Mouse (Mus musculus) right cerebral cortex, postnatal 25 days (tissue): ENCODE results near the gene Hs1bp3.

Experiments
- DNase-seq: peaks from one replicate; pipeline ENCODE4 v3.0.0; 2022

The Hs1bp3 gene

DNA sequence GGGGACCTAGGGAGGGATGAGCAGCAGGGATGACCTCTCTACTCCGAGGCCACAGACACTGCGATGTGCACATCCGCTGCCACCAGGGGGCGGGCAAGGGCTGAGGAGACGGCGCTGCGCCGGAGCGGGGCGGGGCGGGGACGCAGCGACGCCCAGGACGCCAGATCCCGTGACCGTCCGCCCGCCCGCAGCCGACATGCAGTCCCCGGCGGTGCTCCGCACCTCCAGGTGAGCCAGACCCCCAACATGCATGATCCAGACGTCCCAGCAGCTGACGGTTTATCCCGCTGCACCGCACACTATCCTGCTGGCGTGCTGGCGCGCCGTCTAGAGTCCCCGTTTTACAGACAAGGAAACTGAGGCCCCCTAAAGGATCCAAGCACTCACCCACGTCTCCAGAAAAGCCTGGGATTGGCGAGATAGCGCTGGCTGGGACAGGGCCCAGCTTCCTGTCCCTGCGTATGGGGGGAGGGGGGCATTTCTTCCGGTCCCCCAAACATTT, at the start of gene Hs1bp3:
Gene Hs1bp3 (plus strand): TSS at position 163 of the 502 bp plus-strand sequence.
- DNase-seq, result peak; percentile 84

DNA sequence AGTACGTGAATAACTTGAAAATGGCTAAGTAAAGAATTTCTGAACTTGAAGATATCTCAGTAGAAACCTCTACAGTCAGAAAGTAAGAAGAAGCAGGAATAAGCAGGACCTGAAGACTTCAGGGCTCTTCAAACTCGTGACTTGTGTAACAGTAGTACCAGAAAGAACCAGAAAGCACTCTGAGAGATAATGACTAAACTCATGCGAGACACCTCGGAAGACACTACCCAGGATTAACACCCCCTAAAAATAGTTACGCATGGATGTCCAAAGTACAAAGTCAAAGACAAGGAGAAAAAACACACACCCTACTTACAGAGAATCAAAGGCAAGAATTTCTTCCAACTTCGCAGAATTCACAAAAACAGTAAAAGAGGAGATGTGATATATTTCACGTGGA, 46.9 kb upstream of the Hs1bp3 start:
- no peak for DNase-seq

DNA sequence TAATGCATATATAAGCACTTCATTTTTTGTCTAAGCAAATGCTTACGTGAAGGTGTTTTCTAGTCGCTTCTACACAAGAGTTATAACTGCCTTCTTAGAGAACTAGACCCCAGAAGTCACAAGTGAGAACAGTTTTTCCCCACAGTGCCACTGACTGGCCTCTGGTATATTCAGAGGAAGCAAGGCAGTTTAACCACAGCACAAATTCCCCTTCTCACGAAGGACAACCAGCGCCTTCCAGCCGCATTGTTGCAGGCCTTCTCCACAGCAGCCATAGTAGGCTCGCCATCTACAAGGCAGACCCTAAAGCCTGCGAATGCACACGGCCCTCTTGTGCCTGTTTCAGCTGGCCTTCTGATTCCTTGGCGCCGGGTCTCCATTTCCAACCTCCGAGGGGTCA, 43.6 kb upstream of the Hs1bp3 start:
- no peak for DNase-seq

DNA sequence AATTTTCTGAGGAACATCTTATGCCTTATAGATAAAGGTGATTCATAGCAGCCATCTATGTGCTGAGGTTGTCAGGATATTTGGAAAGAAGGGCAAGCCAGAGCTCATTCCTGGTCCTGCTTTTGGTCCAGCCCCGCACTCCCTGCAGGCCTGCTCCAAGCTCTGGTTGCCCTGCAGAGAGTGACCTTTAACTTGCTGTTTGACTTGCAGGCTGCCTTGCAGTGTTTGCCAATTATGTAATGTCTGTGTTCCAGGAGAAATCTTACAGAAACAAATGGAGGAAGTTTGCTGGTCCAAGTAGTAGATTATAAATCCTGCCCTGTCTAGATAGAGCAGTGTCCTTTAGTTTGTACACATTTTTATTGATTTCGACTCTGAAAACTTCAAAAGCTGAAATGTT, 41.8 kb upstream of the Hs1bp3 start:
- no peak for DNase-seq

DNA sequence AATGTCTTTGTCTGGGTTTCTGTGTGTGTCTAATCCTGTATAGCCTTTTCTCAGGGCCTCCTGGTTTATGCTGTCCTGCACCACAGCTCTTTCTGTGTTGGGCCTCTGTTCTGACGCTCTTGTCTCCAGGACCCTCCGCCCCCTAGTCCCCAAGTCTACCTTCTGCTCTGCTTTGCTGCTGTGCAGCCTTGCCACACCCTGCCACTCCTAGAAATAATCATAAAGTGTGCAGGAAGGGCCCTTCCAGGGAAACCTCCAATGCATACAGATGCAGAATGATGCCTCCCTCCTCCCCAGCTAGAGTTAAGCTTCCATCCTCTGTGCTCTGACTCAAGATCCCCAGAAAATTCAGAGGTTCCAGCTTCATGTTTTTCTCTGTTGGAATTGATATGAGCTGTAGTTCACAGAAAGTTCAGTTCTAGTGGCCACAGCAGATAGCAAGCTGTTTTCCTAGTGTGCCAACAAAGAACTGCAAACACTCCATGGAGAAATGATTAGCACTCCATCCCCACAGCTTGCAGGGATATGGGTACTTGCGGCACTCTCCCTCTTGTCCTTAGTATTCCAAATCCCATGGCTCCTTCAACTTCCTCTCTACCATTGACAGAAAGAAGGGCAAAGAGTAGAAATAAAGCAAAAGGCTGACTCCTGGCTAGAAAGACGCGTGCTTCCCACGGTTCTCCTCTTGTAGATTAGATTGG, 39.6 kb upstream of the Hs1bp3 start:
- DNase-seq, result no peak

DNA sequence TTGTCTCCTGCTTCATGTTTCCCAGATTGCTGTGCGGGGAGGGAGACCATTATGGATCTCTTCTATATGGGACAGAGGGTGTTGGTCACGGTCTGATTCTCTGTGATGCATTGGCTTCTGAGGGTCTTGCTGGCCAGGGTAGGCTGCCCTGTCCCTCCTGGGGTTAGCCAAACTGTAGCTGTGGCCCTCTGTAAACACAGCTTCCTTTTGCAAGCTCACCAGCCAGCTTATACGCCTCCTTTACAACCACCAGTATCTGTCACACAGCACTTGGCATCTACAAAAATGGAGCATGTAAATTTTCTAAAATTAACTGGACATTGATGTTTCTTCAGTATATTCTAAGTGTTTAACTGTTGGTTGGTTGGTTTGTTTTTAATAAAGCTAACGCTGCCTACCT, 37.8 kb upstream of the Hs1bp3 start:
- DNase-seq, result no peak

DNA sequence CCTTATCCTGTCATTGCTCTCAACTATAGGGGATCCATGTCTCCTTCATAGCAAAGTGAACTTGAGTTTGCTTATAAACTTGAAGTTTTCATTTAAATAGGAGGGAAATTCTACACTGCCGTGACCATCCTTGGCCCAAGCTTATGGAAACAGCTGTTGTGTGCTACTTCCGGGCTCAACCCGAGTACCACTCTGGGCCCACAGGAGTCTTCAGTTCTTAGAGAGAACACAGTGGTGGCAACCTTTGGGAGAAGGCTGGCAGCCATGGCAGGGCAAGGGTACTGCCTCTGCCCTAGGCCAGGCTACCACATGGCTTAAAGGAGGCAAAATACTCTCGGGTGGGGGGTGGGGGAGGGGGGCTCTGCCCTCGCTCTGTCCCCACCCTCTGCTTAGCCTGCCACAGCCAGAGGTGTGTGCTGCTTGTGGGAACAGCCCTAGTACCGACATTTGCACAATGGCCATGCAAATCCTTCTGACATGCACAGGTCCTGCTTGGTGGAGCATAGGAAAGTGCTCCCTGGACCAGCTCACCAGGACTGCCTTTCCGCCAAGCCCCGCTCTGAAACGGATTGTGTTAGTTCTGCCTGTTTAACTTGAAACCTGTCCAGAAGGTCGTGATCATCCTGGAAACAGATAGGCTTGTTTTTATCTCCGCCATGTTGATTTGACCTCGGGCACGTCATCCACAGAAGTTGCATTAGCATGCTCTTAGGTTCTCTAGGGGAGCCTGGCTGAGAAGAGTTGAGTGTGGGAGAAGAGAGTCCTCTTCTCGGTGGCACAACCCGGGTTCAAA, 31.8 kb upstream of the Hs1bp3 start:
- no peak for DNase-seq

DNA sequence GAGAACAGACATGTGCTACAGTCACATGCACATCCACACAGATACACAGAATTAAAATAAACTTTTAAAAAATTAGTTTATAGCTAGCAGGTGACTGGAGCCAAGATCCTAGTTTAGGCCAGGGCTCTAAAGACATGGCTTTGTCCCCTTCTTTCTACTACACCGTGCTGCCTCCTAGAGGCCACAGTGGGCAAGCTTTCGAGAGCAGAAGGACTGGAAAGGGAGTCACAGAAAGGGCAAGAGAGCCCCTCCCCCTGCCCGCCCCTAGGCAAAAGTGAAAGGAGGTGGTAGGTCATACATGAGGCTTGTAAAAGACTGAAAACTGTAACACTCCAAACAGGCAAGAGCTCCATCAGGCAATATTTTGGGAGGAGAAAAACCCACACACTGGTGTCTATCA, 25.3 kb upstream of the Hs1bp3 start:
- DNase-seq, result no peak

DNA sequence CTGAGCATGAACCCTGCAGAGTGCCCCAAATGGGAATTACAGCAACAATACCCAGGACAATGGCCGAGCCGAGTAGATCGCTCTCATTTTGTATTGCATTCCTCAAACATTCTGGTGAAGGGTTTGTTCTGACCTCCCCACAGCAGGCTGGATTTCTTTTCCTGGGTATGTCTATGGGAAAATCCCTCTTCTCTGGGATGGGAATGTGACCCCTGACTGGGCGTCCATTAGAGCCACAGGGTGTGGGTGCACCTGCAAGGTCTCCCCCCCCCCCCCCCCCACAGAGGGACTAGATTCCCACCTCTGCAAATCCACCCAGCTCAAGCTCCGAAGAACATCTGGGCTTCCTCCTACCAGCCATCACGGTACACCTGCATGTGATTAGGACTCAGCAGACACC, 24.1 kb upstream of the Hs1bp3 start:
- no peak for DNase-seq

DNA sequence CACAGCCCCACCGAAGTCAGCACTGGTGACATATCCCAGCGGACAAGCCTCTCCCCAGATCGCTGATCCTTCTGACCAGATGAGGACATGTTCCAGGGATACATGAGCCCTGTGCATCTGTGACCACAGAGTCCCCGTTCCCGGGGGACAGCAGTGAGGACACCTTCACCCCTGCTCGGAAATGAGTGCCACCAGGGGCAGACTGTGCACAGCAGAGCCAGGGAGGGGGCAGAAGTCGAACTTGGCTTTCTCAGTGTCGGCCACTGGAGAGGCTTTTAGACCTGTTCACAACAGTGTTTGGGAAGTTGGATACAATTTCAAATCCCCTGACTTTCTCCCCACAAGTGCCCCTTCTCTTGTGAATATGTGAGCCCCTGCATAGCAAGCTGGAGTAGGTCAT, 23.7 kb upstream of the Hs1bp3 start:
- no peak for DNase-seq

DNA sequence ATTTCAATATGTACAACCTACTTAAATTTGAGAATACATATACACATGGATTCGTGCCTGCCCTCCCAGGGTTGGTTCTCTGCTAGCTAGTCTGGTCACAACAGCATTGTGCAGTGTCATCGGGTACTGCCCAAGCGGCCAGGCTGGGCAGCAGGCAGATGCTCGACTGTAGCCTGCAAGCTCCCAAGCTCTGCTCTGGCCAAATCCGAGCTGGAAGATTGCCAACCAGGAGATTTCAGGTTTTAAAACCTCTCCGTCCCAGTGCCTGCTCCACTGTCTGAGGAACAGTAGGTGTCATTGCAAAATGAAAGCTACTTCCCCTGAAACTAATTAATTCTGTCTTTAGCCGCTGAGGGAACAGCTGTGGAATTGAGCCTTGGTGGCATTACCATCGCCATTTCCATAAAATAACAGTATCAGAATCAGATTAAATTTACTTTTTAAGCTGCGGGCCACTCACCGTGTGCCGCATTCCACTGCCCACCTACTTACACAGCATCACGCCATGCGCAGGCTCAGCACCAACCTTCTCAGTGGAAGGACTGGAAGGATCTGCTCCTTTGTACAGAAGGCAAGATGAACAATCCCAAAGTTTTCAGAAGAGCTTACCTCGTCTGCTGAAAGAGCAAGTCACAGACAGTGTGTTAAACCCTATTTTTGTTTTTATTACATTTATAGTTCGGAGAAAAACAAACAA, 21.9 kb upstream of the Hs1bp3 start:
- DNase-seq, result no peak

DNA sequence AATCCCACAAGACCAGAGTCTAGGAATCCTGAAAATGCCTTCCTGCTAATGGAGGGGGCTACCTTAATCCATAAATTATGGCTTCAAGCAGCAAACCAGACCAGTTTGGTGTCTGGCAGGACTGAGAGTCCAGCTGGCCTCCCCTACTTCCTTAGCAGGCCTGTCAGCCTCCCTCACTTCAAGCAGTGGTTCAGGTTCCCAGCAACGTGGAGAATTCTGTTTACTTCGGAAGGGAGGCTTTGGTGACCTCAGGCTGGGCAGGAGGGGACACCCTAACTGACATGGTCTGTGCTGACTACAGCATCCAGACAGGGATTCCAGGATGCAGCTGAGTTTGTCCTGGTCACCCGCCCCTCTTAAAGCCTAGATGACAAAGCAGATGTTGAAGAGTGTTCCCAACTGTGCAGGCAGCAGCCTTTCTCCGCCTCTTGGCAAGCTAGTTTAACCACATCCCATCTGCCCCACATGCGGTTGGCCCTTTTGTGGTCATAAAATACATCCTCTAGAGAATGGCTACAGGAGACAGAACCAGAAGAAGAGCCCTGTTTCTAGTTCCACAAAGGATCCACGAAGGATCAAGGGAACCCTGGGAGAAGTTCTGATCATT, 17.8 kb upstream of the Hs1bp3 start:
- no peak for DNase-seq

DNA sequence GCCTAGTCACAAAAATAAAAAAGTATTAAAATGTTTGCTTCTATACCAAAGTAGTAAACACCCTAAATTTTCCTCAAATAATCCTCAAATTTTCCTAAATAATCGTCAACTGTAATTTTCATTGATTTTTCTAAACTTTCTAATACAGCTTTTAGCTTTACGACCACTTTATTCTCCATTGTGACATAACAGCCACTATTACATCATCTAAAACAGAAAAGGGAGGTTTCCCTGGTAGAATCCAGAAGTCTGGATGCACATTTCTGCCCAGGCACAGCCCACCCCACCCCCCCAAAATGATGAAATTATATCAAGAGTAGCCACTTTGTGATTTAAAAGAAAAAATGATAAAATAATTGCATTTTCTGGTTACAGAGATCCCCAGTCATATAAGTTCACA, 17.1 kb upstream of the Hs1bp3 start:
- DNase-seq, result no peak

DNA sequence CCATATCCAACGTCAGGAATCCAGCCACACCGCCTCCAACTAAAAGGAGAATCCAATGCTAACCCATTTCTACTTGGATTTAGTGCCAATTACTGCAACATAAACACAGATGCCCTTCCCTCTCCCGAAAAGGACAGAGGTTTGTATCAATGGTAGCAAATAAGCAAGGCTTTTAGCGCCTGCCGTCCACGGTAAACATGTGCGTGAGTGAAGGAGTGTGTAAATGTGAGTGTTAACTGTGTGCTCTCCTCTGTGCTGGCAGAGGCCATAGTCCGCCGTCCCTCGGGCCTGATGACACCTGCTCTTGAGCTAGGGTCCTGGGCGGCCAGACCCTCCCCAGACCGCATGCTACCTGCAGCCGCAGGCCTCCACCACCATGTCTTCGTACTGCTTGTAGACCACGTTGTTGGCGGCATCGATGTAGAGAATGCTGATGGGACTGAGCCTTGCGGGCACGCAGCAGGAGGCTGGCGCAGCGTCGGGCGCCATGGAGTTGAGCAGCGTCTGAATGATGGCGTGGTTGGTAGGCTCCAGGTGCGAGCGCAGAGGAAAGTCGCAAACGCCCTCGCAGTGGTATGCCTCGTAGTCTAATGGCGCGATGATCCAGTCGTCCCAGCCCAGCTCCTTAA, 15.5 kb upstream of the Hs1bp3 start:
- no peak for DNase-seq

DNA sequence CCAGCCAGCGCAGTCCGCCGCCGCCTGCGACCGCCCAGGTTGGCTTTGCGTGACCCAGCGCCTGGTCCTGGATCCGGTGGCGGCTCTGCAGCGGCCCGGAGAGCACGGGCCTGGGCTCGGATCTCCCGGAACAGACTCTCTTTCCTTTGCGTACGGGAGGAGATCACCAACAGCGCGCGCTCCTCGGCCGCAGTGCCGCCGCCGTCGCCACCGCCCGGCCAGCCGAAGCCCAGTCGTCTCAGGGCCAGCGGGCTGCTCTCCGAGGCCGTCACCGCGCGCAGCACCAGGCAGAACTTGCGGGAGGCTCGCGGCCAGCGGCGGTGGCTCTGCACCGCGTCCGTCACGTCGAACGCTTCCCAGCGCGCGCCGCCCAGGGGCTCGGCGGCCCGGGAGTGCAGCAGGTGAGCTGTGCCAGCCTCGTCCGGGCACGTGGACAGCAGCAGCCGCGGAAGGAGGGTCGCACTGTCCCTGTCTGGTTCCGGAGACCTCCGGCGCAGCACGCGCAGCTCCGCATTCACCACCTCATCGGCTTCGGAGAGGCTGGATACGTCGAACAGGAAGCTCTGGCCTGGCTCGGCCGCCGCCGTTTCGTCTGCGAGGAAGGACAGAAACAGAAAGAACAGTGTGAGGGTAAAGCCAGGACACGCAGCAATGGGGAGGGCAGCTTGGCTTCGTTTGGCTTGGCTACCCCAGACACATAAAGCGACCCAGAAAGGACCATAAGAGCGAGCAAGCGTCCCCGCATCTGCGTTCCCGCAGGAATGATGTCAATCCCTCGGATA, 14.7 kb upstream of the Hs1bp3 start:
- DNase-seq, result no peak

DNA sequence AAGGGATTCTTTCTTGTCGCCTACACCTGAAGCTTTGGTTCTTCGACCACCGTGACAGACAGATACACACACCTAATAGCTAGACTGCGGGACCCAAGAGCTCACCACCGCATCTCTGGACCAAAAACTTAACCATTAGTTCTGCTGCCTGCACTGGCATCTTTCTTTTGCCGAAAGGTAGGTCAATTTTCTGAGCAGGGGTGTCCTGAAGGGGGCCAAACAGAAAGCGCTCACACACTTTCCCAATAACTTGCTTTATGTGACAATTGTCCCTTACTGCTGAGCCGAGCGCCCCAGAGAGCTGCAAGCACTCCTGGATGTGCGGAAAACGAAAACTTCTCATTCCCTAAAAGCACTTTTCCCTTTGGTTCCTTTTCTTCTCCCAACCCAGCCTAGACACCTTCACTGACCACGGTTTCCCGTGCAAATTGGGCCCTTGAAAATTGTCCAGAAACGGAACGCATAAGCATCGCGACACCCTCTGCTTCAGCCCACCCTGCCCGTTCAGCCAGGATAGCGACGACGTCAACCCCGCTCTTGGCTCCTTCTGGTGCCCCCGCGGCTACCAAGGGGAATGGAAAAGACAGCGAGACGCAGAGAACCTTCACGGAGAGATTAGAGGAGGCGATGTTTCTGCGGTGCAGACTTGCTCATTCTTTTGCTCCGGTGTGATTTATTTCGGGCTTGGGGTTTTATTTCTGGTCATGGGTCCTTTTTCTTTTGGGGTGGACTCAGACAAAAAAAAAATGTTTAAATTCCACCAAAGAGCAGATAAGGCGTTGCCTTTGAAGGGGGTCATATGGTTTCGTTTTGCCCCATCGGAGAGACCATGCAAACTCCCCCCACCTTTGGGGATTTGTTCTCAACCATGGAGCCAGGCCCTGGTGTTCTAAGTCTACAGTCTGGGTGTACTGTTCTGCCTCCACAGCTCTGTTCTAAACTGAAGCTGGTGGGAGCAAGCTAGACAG, 13.8 kb upstream of the Hs1bp3 start:
- DNase-seq, result no peak

DNA sequence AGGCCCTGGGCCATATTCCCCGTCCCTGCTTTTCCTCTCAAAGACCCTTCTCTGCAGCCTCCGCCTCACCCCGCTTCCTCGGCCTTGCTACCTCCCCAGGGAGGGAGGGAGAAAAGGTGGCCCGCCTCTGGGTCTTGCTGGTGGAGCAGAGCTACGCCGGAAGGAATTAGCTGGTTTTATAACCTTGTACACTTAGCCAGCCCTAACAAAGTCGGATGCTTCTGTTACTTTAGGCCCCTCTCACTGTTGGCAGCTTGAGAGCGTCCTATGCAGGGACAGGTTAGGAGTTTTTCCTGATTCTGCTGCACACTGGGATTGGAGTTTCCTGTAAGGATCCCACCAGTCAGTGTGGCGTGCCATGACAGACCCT, 13.1 kb upstream of the Hs1bp3 start:
- no peak for DNase-seq

DNA sequence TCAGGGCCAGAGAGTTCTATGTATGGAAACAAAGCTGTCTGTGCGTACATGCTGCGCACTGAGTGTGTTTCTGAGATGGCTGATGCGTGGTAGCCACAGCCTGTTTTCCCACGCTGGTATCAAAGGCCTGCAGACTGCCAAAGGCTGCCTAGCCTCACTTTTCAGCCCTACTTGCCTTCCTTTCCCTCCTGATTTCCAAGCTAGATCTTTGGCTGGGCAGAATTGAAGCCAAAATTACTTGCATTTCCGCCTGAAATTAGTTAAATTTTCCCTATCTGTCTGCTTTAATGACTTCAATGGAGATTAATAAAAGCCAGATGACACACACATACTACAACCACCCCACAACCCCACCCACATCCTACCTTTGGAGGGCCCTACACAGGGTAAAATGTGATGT, 12.7 kb upstream of the Hs1bp3 start:
- no peak for DNase-seq

DNA sequence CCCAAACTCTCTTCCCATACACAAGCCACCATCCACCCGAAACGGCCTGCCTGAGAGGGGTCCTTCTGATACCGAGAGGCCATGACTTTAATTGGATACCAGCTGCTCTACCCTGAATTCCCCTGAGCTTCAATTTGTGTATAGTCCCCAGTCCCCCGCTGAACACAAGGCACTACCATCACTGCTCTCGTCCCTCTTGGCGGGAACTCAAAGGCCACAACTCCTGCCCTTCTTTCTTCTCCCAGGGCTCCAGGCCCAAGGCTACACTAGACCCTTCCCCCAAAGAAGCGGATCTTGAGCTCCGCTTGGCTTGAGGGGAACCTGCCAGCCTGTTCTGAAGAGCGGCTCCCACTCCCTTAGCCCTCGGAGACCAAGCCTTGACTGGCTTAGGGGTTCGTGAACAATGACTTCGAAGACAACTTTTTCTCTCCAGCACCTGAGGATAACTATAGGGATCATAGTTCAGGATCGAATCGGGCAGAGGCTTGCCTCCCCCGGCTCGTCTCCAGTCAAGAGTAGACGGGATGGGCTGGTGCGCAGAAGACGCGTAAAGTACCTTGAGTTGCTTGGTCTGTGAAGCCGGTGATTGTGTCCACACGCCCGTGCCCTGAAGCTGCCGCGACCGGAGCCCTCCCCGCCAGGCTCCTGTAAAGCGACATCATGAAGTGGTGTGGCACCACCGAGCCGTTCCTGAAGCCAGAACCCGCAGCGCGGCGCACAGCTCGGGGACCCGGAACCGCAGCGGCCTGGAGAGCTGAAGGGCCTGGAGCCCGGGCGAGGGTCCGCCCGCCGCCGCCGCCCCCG, 12.0 kb upstream of the Hs1bp3 start:
- DNase-seq, result no peak

DNA sequence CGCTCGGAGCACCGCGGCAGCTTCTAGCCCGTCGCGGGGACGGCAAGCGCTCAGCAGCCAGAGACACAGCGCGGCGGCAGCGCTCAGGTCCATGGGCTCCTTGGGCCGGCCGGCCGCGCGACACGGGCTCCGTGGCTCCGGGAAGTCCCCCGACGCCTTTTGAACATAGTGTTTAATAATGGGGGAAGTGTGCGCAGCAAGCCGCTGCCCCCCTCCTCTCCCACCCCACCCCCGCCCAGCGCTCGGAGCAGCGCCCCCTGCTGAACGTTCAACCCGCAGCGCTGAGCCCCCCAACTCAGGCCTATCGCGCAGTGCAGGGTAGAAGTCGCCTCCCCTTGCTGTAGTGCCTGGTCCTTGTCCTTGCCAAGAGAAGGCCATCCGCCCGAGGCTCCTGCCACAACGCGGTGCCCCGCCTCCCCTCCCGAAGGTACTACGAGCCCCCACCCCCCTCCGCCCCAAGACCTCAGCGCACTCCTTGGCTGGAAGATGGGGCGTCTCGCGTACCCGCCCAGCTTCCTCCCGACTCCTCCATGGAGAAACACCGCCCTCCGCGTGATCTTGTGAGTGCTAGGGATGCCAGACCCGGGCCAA, 11.3 kb upstream of the Hs1bp3 start, which contains the start of gene Gdf7:
Gene Gdf7 (minus strand): TSS at position 114 of the 591 bp plus-strand sequence.
- DNase-seq, result no peak
